In the genomic region with DNA sequence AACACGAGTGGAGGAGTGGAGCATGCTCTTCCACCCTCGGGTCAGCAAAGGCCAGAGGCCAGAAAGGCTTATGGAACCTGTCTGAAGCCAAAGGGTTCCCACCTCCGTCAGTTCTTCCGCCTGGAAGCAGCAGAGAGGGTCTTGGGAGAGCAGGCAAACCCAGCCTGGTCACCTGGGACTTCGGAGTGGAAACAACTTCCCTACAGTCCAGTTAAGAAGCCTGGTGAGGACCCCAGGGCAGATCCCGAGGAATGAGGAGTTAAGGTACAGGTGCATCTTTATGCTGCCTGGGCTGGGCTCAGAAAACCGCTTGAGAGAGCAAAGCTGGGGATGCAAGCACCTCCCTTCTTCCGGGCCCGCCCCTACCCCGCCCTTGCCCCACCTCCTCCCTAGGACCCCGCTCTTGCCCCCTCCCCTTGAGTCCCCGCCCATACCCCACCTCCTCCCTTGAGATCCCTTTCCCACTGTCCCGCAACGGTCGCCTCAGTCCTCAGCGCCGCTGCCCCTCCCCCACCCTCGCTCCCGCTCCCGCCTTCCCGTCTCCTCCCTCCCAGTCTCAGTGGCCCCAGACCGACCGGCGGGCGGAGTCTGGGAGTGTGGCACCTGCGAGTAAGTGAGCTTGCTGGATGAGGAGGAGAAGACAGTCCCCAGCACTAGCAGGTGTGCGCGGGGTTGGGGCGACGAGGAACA, we compare ENCODE assay signal across 8 mouse cellular contexts. TPM values are rescaled to one million over a fixed set of nuclear protein-coding genes. Genes with fewer than 3 reads are reported as not detected.
DNase-seq lines count a peak whose midpoint lies in the region; ATAC-seq and TF ChIP-seq lines count a peak whose summit lies in the region.

A gene (plus strand): TSS at position 450 of the 690 bp plus-strand sequence.

- peak within 1 kb of the TSS; percentile 83 for H3K4me2 ChIP-seq in embryonic facial prominence, embryonic 13.5 days
- H3K4me2 ChIP-seq in heart, embryonic 15.5 days, result peak within 1 kb of the TSS; percentile 78
- H3K4me2 ChIP-seq in kidney, postnatal 0 days (ENCODE audit: low read length), result peak within 1 kb of the TSS; percentile 70
- peak within 1 kb of the TSS; percentile 75 for H3K4me2 ChIP-seq in neural tube, embryonic 14.5 days (ENCODE audit: low read depth, low read length)

- H3K4me1 ChIP-seq in G1E (ENCODE audit: insufficient read depth, low read depth, low read length), result peaks cover 3% of the 10 kb centered on the region; the same call in 1 of the 2 replicates
- peaks cover 11% of the 10 kb centered on the region for H3K4me1 ChIP-seq in embryonic facial prominence, embryonic 13.5 days
- H3K4me1 ChIP-seq in heart, embryonic 15.5 days (replicated peaks), result peaks cover 24% of the 10 kb centered on the region
- H3K4me1 ChIP-seq in kidney, postnatal 0 days (replicated peaks; ENCODE audit: insufficient read depth, low read length), result peaks cover 13% of the 10 kb centered on the region; the same call in 1 of the 2 replicates
- peaks cover 6% of the 10 kb centered on the region; the same call in 1 of the 2 replicates for H3K4me1 ChIP-seq in neural tube, embryonic 14.5 days (ENCODE audit: control insufficient read depth, insufficient read depth, low read length)

- DNase-seq in G1E (ENCODE audit: low spot score), result no peak
- peak in 1 of 2 experiments; percentile 17 for DNase-seq in adrenal gland, postnatal 4 days (ENCODE audit: low spot score in 2 of 2)
- peak; percentile 83 for DNase-seq in kidney, postnatal 0 days (ENCODE audit: low spot score)
- peak; percentile 71 to 80 for DNase-seq in lung, adult 18-20 months

- H3K27me3 ChIP-seq in G1E (ENCODE audit: insufficient read depth, low read length), result peaks cover 26% of the 10 kb centered on the region; the same call in 1 of the 2 replicates
- H3K27me3 ChIP-seq in embryonic facial prominence, embryonic 13.5 days, result peaks cover 45% of the 10 kb centered on the region
- H3K27me3 ChIP-seq in heart, embryonic 15.5 days, result peaks cover 39% of the 10 kb centered on the region
- no peaks in the 10 kb centered on the region for H3K27me3 ChIP-seq in kidney, postnatal 0 days (ENCODE audit: insufficient read depth, low read length)
- no peaks in the 10 kb centered on the region for H3K27me3 ChIP-seq in neural tube, embryonic 14.5 days (ENCODE audit: control insufficient read depth, insufficient read depth, low read length)

- peak within 1 kb of the TSS; percentile 59 for H3K9ac ChIP-seq in embryonic facial prominence, embryonic 13.5 days
- peak within 1 kb of the TSS; percentile 34 for H3K9ac ChIP-seq in heart, embryonic 15.5 days
- peak within 1 kb of the TSS; percentile 46; the same call in 1 of the 2 replicates for H3K9ac ChIP-seq in kidney, postnatal 0 days (ENCODE audit: low read depth, low read length)
- peak within 1 kb of the TSS; percentile 68 for H3K9ac ChIP-seq in neural tube, embryonic 14.5 days (replicated peaks; ENCODE audit: low read depth, low read length)

- no peaks in the 10 kb centered on the region for H3K9me3 ChIP-seq in G1E (replicated peaks)
- no peaks in the 10 kb centered on the region for H3K9me3 ChIP-seq in embryonic facial prominence, embryonic 13.5 days
- no peaks in the 10 kb centered on the region for H3K9me3 ChIP-seq in heart, embryonic 15.5 days (replicated peaks)
- no peaks in the 10 kb centered on the region for H3K9me3 ChIP-seq in kidney, postnatal 0 days (replicated peaks; ENCODE audit: low read length)
- H3K9me3 ChIP-seq in neural tube, embryonic 14.5 days (ENCODE audit: control insufficient read depth, low read length), result no peaks in the 10 kb centered on the region

- H3K36me3 ChIP-seq in G1E (replicated peaks), result no peaks in the 10 kb centered on the region
- no peaks in the 10 kb centered on the region for H3K36me3 ChIP-seq in embryonic facial prominence, embryonic 13.5 days
- H3K36me3 ChIP-seq in heart, embryonic 15.5 days, result no peaks in the 10 kb centered on the region
- no peaks in the 10 kb centered on the region for H3K36me3 ChIP-seq in kidney, postnatal 0 days (ENCODE audit: insufficient read depth, low read length)
- no peaks in the 10 kb centered on the region for H3K36me3 ChIP-seq in neural tube, embryonic 14.5 days (ENCODE audit: control insufficient read depth, insufficient read depth, low read length)

- TF ChIP-seq CTCF in G1E (IDR thresholded peaks at IDR 0.05; ENCODE audit: low read depth, low read length), result no peak
- TF ChIP-seq CTCF in kidney, postnatal 0 days (IDR thresholded peaks at IDR 0.05; ENCODE audit: low read depth), result no peak

- peak within 1 kb of the TSS; percentile 23; the same call in 1 of the 2 replicates for H3K4me3 ChIP-seq in G1E (ENCODE audit: low read depth, low read length)
- peak within 1 kb of the TSS; percentile 52 for H3K4me3 ChIP-seq in embryonic facial prominence, embryonic 13.5 days
- peak within 1 kb of the TSS; percentile 56 for H3K4me3 ChIP-seq in heart, embryonic 15.5 days
- peak within 1 kb of the TSS; percentile 47 for H3K4me3 ChIP-seq in kidney, postnatal 0 days (replicated peaks; ENCODE audit: low read depth, low read length)
- H3K4me3 ChIP-seq in neural tube, embryonic 14.5 days (ENCODE audit: low read depth, low read length), result peak within 1 kb of the TSS; percentile 52

- under 1% methylated on average over 30 of the region's 30 CpGs for WGBS in embryonic facial prominence, embryonic 13.5 days
- under 1% methylated on average over 29 of the region's 30 CpGs for WGBS in heart, embryonic 15.5 days
- under 1% methylated on average over 29 of the region's 30 CpGs for WGBS in kidney, postnatal 0 days
- WGBS in neural tube, embryonic 14.5 days, result under 1% methylated on average over 29 of the region's 30 CpGs

- H3K27ac ChIP-seq in embryonic facial prominence, embryonic 13.5 days, result no peak within 1 kb of the TSS
- H3K27ac ChIP-seq in heart, embryonic 15.5 days, result no peak within 1 kb of the TSS
- H3K27ac ChIP-seq in kidney, postnatal 0 days, result peak within 1 kb of the TSS; percentile 73
- H3K27ac ChIP-seq in neural tube, embryonic 14.5 days (ENCODE audit: low read depth, low read length), result no peak within 1 kb of the TSS

- no peak for ATAC-seq in G1E (ENCODE audit: extremely low read depth, insufficient number of reproducible peaks, low FRiP score, poor library complexity, severe bottlenecking)
- peak; percentile 78 for ATAC-seq in embryonic facial prominence, embryonic 13.5 days (ENCODE audit: insufficient number of reproducible peaks, insufficient read depth, low FRiP score, low TSS enrichment, low read depth)
- ATAC-seq in heart, embryonic 15.5 days (replicated peaks; ENCODE audit: insufficient number of reproducible peaks, insufficient read depth, low FRiP score, low read depth), result peak; percentile 60
- ATAC-seq in kidney, postnatal 0 days (replicated peaks; ENCODE audit: low FRiP score, low read depth), result peak; percentile 74
- peak; percentile 82 for ATAC-seq in neural tube, embryonic 14.5 days (ENCODE audit: low read depth)
- no peak for ATAC-seq in erythroid progenitor cell, adult 5-6 weeks (replicated peaks; ENCODE audit: low FRiP score, poor library complexity, severe bottlenecking)

RNA-seq across cellular contexts. Expression of the gene that starts here (rescaled TPM):
- total RNA-seq in G1E (2014; fragmentation: Nextera tagmentation) (not detected in 2 replicates), G1E (2017) (0.49 TPM in 1 of 2 replicates, not detected in the other)
- polyA plus RNA-seq in G1E (2012), result 0.01 TPM in 1 of 2 replicates, not detected in the other
- total RNA-seq in adrenal gland, postnatal 4 days (2021), result 10 to 100 TPM; 37.7 to 49.5 TPM
- polyA plus RNA-seq in embryonic facial prominence, embryonic 13.5 days (2015; fragmentation: Nextera tagmentation; extraction: Ambion mirVana), result 13.1 and 16.1 TPM in 2 replicates
- polyA plus RNA-seq in heart, embryonic 15.5 days (2015; fragmentation: Nextera tagmentation; extraction: Ambion mirVana), result 9.0 and 9.9 TPM in 2 replicates
- polyA plus RNA-seq in kidney, postnatal 0 days (2015; fragmentation: Nextera tagmentation; extraction: Ambion mirVana), result 10.9 and 11.2 TPM in 2 replicates
- 140 and 147 TPM in 2 replicates for polyA plus RNA-seq in neural tube, embryonic 14.5 days (2014; fragmentation: Nextera tagmentation; extraction: Ambion mirVana)
- 1.3 TPM in 1 of 2 replicates, not detected in the other for total RNA-seq in erythroid progenitor cell, adult 5-6 weeks (2015; ENCODE audit: low replicate concordance)
- total RNA-seq in erythroid progenitor cell, adult 5-6 weeks (2017; ENCODE audit: low replicate concordance), result 1.2 and 1.7 TPM in 2 replicates

Comparison
In these comparisons a context has a peak if more than half of its experiments do, and no peak if none do; other contexts are left out.
1. RNA of the gene that starts here (total RNA-seq): 37.7 to 49.5 TPM in adrenal gland, postnatal 4 days; 1.2 to 1.7 TPM in erythroid progenitor cell, adult 5-6 weeks and 0.49 TPM in G1E; every median in the first group is over 10 times any median in the second.
2. ATAC-seq: peak in embryonic facial prominence, embryonic 13.5 days (single experiment), heart, embryonic 15.5 days (single experiment), kidney, postnatal 0 days (single experiment) and neural tube, embryonic 14.5 days (single experiment); none in G1E (single experiment) and erythroid progenitor cell, adult 5-6 weeks (single experiment).
3. Peak in every context shown above with its lines, with median percentiles within 50 percentile points of each other: H3K4me3 ChIP-seq, H3K4me2 ChIP-seq and H3K9ac ChIP-seq.